Mouse (Mus musculus): ENCODE results near the gene Prpf19.

GRCm38 (mm10) chr19:10943955-10944354 is 48.9 kb downstream of the Prpf19 start:
- no peak for TF ChIP-seq POLR2A (IDR thresholded peaks at IDR 0.05; ENCODE audit: insufficient read length, low read depth)
- no peak for TF ChIP-seq CEBPB (IDR thresholded peaks at IDR 0.05; ENCODE audit: insufficient read depth, poor library complexity, severe bottlenecking)
